Mouse (Mus musculus): ENCODE results near the gene C1qtnf4. TPM values are rescaled to one million over a fixed set of nuclear protein-coding genes. Genes with fewer than 3 reads are reported as not detected.
A peak's percentile ranks its signal among the peaks of the same experiment; 100 is the strongest.
"Not testable (repeated sequence)": the region's sequence is repeated elsewhere in the genome, so short reads cannot be mapped to it uniquely, and the experiment has no call there.

Gene C1qtnf4
- polyA plus RNA-seq, 1 experiment from 2014 or later, result 5.3 TPM

- H3K4me3 ChIP-seq (replicated peaks; ENCODE audit: low read length), result no peak overlapping the region
- peaks cover 18% of the 10 kb centered on the region for H3K36me3 ChIP-seq (ENCODE audit: control insufficient read depth, insufficient read depth, low read length)
- peaks cover 9% of the 10 kb centered on the region; the same call in 1 of the 2 replicates for H3K4me1 ChIP-seq (ENCODE audit: control insufficient read depth, insufficient read depth, low read length)
- no peak overlapping the region for H3K4me2 ChIP-seq (ENCODE audit: low read depth, low read length)
- no peak overlapping the region for H3K9ac ChIP-seq (ENCODE audit: low read length)
- peaks cover 6% of the 10 kb centered on the region for H3K27me3 ChIP-seq (ENCODE audit: control insufficient read depth, insufficient read depth, low read length)
- H3K9me3 ChIP-seq (replicated peaks; ENCODE audit: control insufficient read depth, low read length), result no peaks in the 10 kb centered on the region
- 78% methylated on average over 6 of the region's 6 CpGs for WGBS
- no peak for ATAC-seq (ENCODE audit: insufficient read depth, low FRiP score)
- H3K27ac ChIP-seq (ENCODE audit: low read length), result no peak overlapping the region
Observed at GRCm38 (mm10) chr2:90893673-90894298, 8.1 kb downstream of the C1qtnf4 start.

DNA sequence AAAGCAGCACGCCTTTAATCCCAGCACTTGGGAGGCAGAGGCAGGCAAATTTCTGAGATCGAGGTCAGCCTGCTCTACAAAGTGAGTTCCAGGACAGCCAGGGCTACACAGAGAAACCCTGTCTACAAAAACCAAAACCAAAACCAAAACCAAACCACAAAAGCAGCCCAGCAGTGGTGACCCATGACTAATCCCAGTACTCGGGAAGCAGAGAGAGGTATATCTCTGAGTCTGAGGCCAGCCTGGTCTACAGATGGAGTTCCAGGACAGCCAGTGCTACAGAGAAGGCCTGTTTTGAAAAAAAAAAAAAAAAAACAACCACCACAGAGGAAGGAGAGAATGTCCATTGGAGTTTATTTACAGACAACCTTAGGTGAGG, 8.6 kb downstream of the C1qtnf4 start:
- ATAC-seq (ENCODE audit: insufficient read depth, low FRiP score); H3K4me2 ChIP-seq (ENCODE audit: low read depth, low read length); H3K9ac ChIP-seq (ENCODE audit: low read length); H3K9me3 ChIP-seq (replicated peaks; ENCODE audit: control insufficient read depth, low read length); H3K4me3 ChIP-seq (replicated peaks; ENCODE audit: low read length); H3K27me3 ChIP-seq (ENCODE audit: control insufficient read depth, insufficient read depth, low read length); H3K4me1 ChIP-seq (ENCODE audit: control insufficient read depth, insufficient read depth, low read length); H3K27ac ChIP-seq (ENCODE audit: low read length): not testable (repeated sequence)
- WGBS, result 86% methylated on average over 3 of the region's 3 CpGs
- H3K36me3 ChIP-seq (ENCODE audit: control insufficient read depth, insufficient read depth, low read length), result peaks cover 18% of the 10 kb centered on the region

DNA sequence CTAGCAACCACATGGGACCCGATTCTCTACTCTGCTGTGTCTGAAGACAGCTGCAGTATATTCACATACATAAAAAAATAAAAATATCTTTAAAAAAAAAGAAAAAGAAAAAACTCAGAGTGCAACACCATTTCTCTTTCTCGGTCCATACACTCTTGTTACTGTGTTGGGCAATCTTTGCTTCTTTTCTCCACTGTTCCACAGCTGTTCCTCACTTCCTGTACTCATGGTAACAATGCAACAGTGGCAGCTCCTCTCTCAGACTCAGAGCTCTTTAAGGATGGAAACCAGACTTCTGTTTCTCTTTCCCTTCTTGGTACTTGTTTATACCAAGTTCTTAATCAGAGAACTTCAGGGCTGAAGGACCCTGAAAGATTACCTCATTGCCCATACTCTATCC, 17.7 kb downstream of the C1qtnf4 start:
- WGBS, result 82% methylated on average over 2 of the region's 2 CpGs
- Histone ChIP-seq H3K27me3 (ENCODE audit: control insufficient read depth, insufficient read depth, low read length) (no peaks in the 10 kb centered on the region), H3K36me3 (ENCODE audit: control insufficient read depth, insufficient read depth, low read length) (peaks cover 4% of the 10 kb centered on the region; the same call in 1 of the 2 replicates), H3K4me3 (replicated peaks; ENCODE audit: low read length) (peak overlapping the region; percentile 75), H3K4me2 (ENCODE audit: low read depth, low read length) (peak overlapping the region; percentile 73), H3K9me3 (replicated peaks; ENCODE audit: control insufficient read depth, low read length) (no peaks in the 10 kb centered on the region), H3K4me1 (ENCODE audit: control insufficient read depth, insufficient read depth, low read length) (peaks cover 19% of the 10 kb centered on the region), H3K27ac (ENCODE audit: low read length) (no peak overlapping the region), H3K9ac (ENCODE audit: low read length) (peak overlapping the region; percentile 94)
- ATAC-seq (ENCODE audit: insufficient read depth, low FRiP score), result no peak

GRCm38 (mm10) chr2:90904076-90904855, 18.6 kb downstream of the C1qtnf4 start, which contains the start of the genes Kbtbd4 and Ndufs3:
Kbtbd4 (plus strand) TSS chr2:90904740.
Ndufs3 (minus strand) TSS chr2:90904827.
- peak; percentile 90 for ATAC-seq (ENCODE audit: insufficient read depth, low FRiP score)
- Histone ChIP-seq H3K9ac (ENCODE audit: low read length) (peak within 1 kb of the TSS; percentile 94), H3K4me3 (replicated peaks; ENCODE audit: low read length) (peak within 1 kb of the TSS; percentile 75), H3K9me3 (replicated peaks; ENCODE audit: control insufficient read depth, low read length) (no peaks in the 10 kb centered on the region), H3K27ac (ENCODE audit: low read length) (peak within 1 kb of the TSS; percentile 90), H3K4me2 (ENCODE audit: low read depth, low read length) (peak within 1 kb of the TSS; percentile 73), H3K4me1 (ENCODE audit: control insufficient read depth, insufficient read depth, low read length) (peaks cover 19% of the 10 kb centered on the region), H3K27me3 (ENCODE audit: control insufficient read depth, insufficient read depth, low read length) (no peaks in the 10 kb centered on the region), H3K36me3 (ENCODE audit: control insufficient read depth, insufficient read depth, low read length) (peaks cover 5% of the 10 kb centered on the region; the same call in 1 of the 2 replicates)
- WGBS, result under 1% methylated on average over 43 of the region's 43 CpGs

GRCm38 (mm10) chr2:90904856-90905224, 19.2 kb downstream of the C1qtnf4 start:
- peaks cover 8% of the 10 kb centered on the region; the same call in 1 of the 2 replicates for H3K36me3 ChIP-seq (ENCODE audit: control insufficient read depth, insufficient read depth, low read length)
- H3K9ac ChIP-seq (ENCODE audit: low read length), result peak overlapping the region; percentile 94
- H3K9me3 ChIP-seq (replicated peaks; ENCODE audit: control insufficient read depth, low read length), result no peaks in the 10 kb centered on the region
- peak overlapping the region; percentile 90 for H3K27ac ChIP-seq (ENCODE audit: low read length)
- no peaks in the 10 kb centered on the region for H3K27me3 ChIP-seq (ENCODE audit: control insufficient read depth, insufficient read depth, low read length)
- H3K4me1 ChIP-seq (ENCODE audit: control insufficient read depth, insufficient read depth, low read length), result peaks cover 19% of the 10 kb centered on the region
- under 1% methylated on average over 21 of the region's 21 CpGs for WGBS
- H3K4me2 ChIP-seq (ENCODE audit: low read depth, low read length), result peak overlapping the region; percentile 71
- H3K4me3 ChIP-seq (replicated peaks; ENCODE audit: low read length), result peak overlapping the region; percentile 75
- ATAC-seq (ENCODE audit: insufficient read depth, low FRiP score), result peak; percentile 30; the same call in 1 of the 2 replicates

DNA sequence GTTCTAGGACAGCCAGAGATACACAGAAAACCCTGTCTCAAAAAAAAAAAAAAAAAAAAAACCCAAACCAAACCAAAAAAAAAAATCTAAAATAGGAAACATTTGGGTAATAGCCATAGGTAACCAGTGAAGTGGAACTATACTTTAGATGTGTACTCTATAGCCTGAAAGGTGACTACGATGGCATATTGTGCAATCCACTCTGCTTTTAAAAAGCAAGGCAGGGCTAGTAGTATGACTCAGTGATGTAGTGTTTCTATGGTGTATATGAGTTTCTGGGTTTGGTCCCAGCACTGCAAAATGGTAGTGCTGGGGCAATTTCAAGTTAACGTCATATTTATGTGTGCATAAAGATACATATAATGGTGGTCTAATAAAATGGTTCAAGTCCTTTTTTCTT, 21.1 kb downstream of the C1qtnf4 start:
- ATAC-seq (ENCODE audit: insufficient read depth, low FRiP score), result no peak
- no peaks in the 10 kb centered on the region for H3K27me3 ChIP-seq (ENCODE audit: control insufficient read depth, insufficient read depth, low read length)
- H3K9ac ChIP-seq (ENCODE audit: low read length), result no peak overlapping the region
- peaks cover 8% of the 10 kb centered on the region; the same call in 1 of the 2 replicates for H3K36me3 ChIP-seq (ENCODE audit: control insufficient read depth, insufficient read depth, low read length)
- 86% methylated on average over 2 of the region's 2 CpGs for WGBS
- H3K9me3 ChIP-seq (replicated peaks; ENCODE audit: control insufficient read depth, low read length), result no peaks in the 10 kb centered on the region
- no peak overlapping the region for H3K27ac ChIP-seq (ENCODE audit: low read length)
- H3K4me3 ChIP-seq (replicated peaks; ENCODE audit: low read length), result no peak overlapping the region
- peaks cover 19% of the 10 kb centered on the region for H3K4me1 ChIP-seq (ENCODE audit: control insufficient read depth, insufficient read depth, low read length)
- no peak overlapping the region for H3K4me2 ChIP-seq (ENCODE audit: low read depth, low read length)

DNA sequence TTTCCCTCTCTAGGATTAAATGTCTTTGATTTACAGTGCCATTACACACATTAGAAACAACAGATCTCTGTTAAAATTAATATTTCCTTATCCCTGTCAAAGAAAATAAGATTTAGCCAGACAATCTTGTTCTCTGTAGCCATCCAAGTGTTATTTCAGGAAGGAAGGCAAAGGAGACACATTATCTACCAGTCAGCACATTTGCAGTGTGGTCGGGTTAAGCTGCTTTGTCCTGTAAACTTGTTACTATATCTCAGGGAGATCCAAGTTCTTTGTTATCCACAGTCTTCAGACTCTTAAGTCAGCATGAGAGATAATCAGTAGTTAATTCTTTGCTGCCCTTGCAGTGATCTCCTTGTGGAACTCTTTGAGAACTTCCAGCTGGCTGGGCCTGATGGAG, 25.2 kb downstream of the C1qtnf4 start:
- H3K27ac ChIP-seq (ENCODE audit: low read length), result no peak overlapping the region
- no peak overlapping the region for H3K4me2 ChIP-seq (ENCODE audit: low read depth, low read length)

DNA sequence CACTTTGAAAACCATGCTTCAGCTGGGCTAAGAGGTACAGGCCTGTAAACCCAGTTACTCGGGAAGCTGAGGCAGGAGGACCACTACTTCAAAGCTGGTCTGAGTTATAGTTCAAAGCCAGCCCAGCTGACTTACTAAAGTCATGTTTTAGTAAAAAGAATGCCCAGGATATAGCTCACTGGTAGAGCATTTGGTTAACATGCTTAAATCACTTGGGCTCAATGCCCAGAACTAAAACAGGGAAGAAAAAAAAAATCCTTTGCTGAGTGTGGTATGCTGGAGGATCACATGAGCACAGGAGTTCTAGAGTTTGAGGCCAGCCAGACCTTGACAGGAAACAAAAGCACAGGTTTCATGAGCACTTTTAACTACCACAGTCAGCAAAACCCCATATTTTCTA, 26.0 kb downstream of the C1qtnf4 start:
- Histone ChIP-seq H3K27me3 (ENCODE audit: control insufficient read depth, insufficient read depth, low read length) (no peaks in the 10 kb centered on the region), H3K4me3 (replicated peaks; ENCODE audit: low read length) (no peak overlapping the region), H3K36me3 (ENCODE audit: control insufficient read depth, insufficient read depth, low read length) (peaks cover 8% of the 10 kb centered on the region; the same call in 1 of the 2 replicates), H3K27ac (ENCODE audit: low read length) (no peak overlapping the region), H3K9ac (ENCODE audit: low read length) (no peak overlapping the region), H3K4me1 (ENCODE audit: control insufficient read depth, insufficient read depth, low read length) (peaks cover 12% of the 10 kb centered on the region), H3K9me3 (replicated peaks; ENCODE audit: control insufficient read depth, low read length) (no peaks in the 10 kb centered on the region), H3K4me2 (ENCODE audit: low read depth, low read length) (no peak overlapping the region)
- no peak for ATAC-seq (ENCODE audit: insufficient read depth, low FRiP score)
- 75% methylated on average over 1 of the region's 1 CpGs for WGBS

More for the DNA sequence above, 25.2 kb downstream of the C1qtnf4 start:
- Histone ChIP-seq H3K4me3 (replicated peaks; ENCODE audit: low read length) (no peak overlapping the region), H3K4me1 (ENCODE audit: control insufficient read depth, insufficient read depth, low read length) (peaks cover 5% of the 10 kb centered on the region), H3K27me3 (ENCODE audit: control insufficient read depth, insufficient read depth, low read length) (no peaks in the 10 kb centered on the region), H3K9ac (ENCODE audit: low read length) (no peak overlapping the region), H3K36me3 (ENCODE audit: control insufficient read depth, insufficient read depth, low read length) (peaks cover 8% of the 10 kb centered on the region; the same call in 1 of the 2 replicates), H3K9me3 (replicated peaks; ENCODE audit: control insufficient read depth, low read length) (no peaks in the 10 kb centered on the region)
- 77% methylated on average over 1 of the region's 1 CpGs for WGBS
- no peak for ATAC-seq (ENCODE audit: insufficient read depth, low FRiP score)

DNA sequence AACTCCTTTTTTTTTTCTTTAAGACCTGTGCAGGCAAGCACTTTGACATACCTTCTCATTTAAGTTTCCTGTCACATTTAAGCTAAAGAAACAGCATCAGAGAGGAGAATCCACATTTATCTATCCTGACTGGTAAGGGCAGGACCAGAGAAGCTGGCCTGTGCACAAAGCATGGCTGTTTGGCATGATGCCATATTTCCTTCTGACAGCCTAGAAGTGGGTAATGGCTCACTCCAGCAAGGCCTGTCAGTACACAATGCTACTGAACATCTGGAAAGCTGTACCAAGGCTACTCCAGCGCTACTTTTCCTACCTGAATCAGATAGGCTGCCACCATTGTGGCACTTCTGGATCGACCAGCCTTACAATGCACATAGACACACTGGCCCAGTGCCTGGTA, 28.0 kb downstream of the C1qtnf4 start:
- H3K4me2 ChIP-seq (ENCODE audit: low read depth, low read length), result no peak overlapping the region
- no peaks in the 10 kb centered on the region for H3K27me3 ChIP-seq (ENCODE audit: control insufficient read depth, insufficient read depth, low read length)
- H3K9me3 ChIP-seq (replicated peaks; ENCODE audit: control insufficient read depth, low read length), result no peaks in the 10 kb centered on the region
- no peak overlapping the region for H3K9ac ChIP-seq (ENCODE audit: low read length)
- ATAC-seq (ENCODE audit: insufficient read depth, low FRiP score), result peak; percentile 46; the same call in 1 of the 2 replicates
- peaks cover 12% of the 10 kb centered on the region for H3K4me1 ChIP-seq (ENCODE audit: control insufficient read depth, insufficient read depth, low read length)
- H3K36me3 ChIP-seq (ENCODE audit: control insufficient read depth, insufficient read depth, low read length), result peaks cover 8% of the 10 kb centered on the region; the same call in 1 of the 2 replicates
- WGBS, result 66% methylated on average over 2 of the region's 2 CpGs
- H3K4me3 ChIP-seq (replicated peaks; ENCODE audit: low read length), result no peak overlapping the region
- H3K27ac ChIP-seq (ENCODE audit: low read length), result no peak overlapping the region

All from stomach, embryonic 16.5 days (tissue).